Mouse (Mus musculus): Measurements from ENCODE around the gene Fdxacb1.
A peak's percentile ranks its signal among the peaks of the same experiment; 100 is the strongest.

Fdxacb1 gene

GRCm38 (mm10) chr9:50763331-50763730 is 4.7 kb upstream of the Fdxacb1 start:
- DNase-seq (ENCODE audit: low read depth, low spot score), result peak; percentile 38
- Histone ChIP-seq H3K36me3 (ENCODE audit: control insufficient read depth, insufficient read depth, low read length, poor library complexity, severe bottlenecking) (no peaks in the 10 kb centered on the region; the same call in 1 of the 2 replicates), H3K27me3 (ENCODE audit: control insufficient read depth, insufficient read depth, low read length, poor library complexity, severe bottlenecking) (no peaks in the 10 kb centered on the region; the same call in 1 of the 2 replicates)

GRCm38 (mm10) chr9:50767531-50768106 is 417 bp upstream of the Fdxacb1 start:
- Histone ChIP-seq H3K27me3 (ENCODE audit: control insufficient read depth, insufficient read depth, low read length, poor library complexity, severe bottlenecking) (no peaks in the 10 kb centered on the region; the same call in 1 of the 2 replicates), H3K36me3 (ENCODE audit: control insufficient read depth, insufficient read depth, low read length, poor library complexity, severe bottlenecking) (peaks cover 2% of the 10 kb centered on the region)
- DNase-seq (ENCODE audit: low read depth, low spot score), result no peak

- no peaks in the 10 kb centered on the region; the same call in 1 of the 2 replicates for H3K27me3 ChIP-seq (ENCODE audit: control insufficient read depth, insufficient read depth, low read length, poor library complexity, severe bottlenecking)
- DNase-seq (ENCODE audit: low read depth, low spot score), result no peak
- peaks cover 2% of the 10 kb centered on the region for H3K36me3 ChIP-seq (ENCODE audit: control insufficient read depth, insufficient read depth, low read length, poor library complexity, severe bottlenecking)
These were observed 2.0 kb downstream of the Fdxacb1 start for GRCm38 (mm10) chr9:50770011-50770410.

GRCm38 (mm10) chr9:50774026-50774462 is 6.0 kb downstream of the Fdxacb1 start:
- Histone ChIP-seq H3K27me3 (ENCODE audit: control insufficient read depth, insufficient read depth, low read length, poor library complexity, severe bottlenecking) (no peaks in the 10 kb centered on the region), H3K36me3 (ENCODE audit: control insufficient read depth, insufficient read depth, low read length, poor library complexity, severe bottlenecking) (peaks cover 2% of the 10 kb centered on the region)
- peak; percentile 87 for DNase-seq (ENCODE audit: low read depth, low spot score)

- Histone ChIP-seq H3K36me3 (ENCODE audit: control insufficient read depth, insufficient read depth, low read length, poor library complexity, severe bottlenecking) (peaks cover 2% of the 10 kb centered on the region), H3K27me3 (ENCODE audit: control insufficient read depth, insufficient read depth, low read length, poor library complexity, severe bottlenecking) (no peaks in the 10 kb centered on the region)
- DNase-seq (ENCODE audit: low read depth, low spot score), result peak; percentile 90
These were observed 7.1 kb downstream of the Fdxacb1 start, which contains the start of the genes Alg9 and 1110032A03Rik for GRCm38 (mm10) chr9:50774991-50775612. Gene Alg9 (plus strand): TSS chr9:50775019. Gene 1110032A03Rik (minus strand): TSS chr9:50775520.

GRCm38 (mm10) chr9:50775662-50776126 is 7.7 kb downstream of the Fdxacb1 start:
- Histone ChIP-seq H3K27me3 (ENCODE audit: control insufficient read depth, insufficient read depth, low read length, poor library complexity, severe bottlenecking) (no peaks in the 10 kb centered on the region), H3K36me3 (ENCODE audit: control insufficient read depth, insufficient read depth, low read length, poor library complexity, severe bottlenecking) (peaks cover 3% of the 10 kb centered on the region)
- peak; percentile 17 for DNase-seq (ENCODE audit: low read depth, low spot score)

GRCm38 (mm10) chr9:50776162-50776760 is 8.2 kb downstream of the Fdxacb1 start:
- Histone ChIP-seq H3K36me3 (ENCODE audit: control insufficient read depth, insufficient read depth, low read length, poor library complexity, severe bottlenecking) (peaks cover 5% of the 10 kb centered on the region), H3K27me3 (ENCODE audit: control insufficient read depth, insufficient read depth, low read length, poor library complexity, severe bottlenecking) (no peaks in the 10 kb centered on the region)
- no peak for DNase-seq (ENCODE audit: low read depth, low spot score)

- Histone ChIP-seq H3K36me3 (ENCODE audit: control insufficient read depth, insufficient read depth, low read length, poor library complexity, severe bottlenecking) (peaks cover 9% of the 10 kb centered on the region), H3K27me3 (ENCODE audit: control insufficient read depth, insufficient read depth, low read length, poor library complexity, severe bottlenecking) (no peaks in the 10 kb centered on the region)
- DNase-seq (ENCODE audit: low read depth, low spot score), result peak; percentile 74
These were observed 14.1 kb downstream of the Fdxacb1 start for GRCm38 (mm10) chr9:50782155-50782554.

GRCm38 (mm10) chr9:50795266-50795665 is 27.2 kb downstream of the Fdxacb1 start:
- no peaks in the 10 kb centered on the region for H3K27me3 ChIP-seq (ENCODE audit: control insufficient read depth, insufficient read depth, low read length, poor library complexity, severe bottlenecking)
- H3K36me3 ChIP-seq (ENCODE audit: control insufficient read depth, insufficient read depth, low read length, poor library complexity, severe bottlenecking), result peaks cover 7% of the 10 kb centered on the region
- no peak for DNase-seq (ENCODE audit: low read depth, low spot score)

GRCm38 (mm10) chr9:50796776-50797175 is 28.7 kb downstream of the Fdxacb1 start:
- Histone ChIP-seq H3K27me3 (ENCODE audit: control insufficient read depth, insufficient read depth, low read length, poor library complexity, severe bottlenecking) (no peaks in the 10 kb centered on the region), H3K36me3 (ENCODE audit: control insufficient read depth, insufficient read depth, low read length, poor library complexity, severe bottlenecking) (peaks cover 8% of the 10 kb centered on the region)
- DNase-seq (ENCODE audit: low read depth, low spot score), result no peak

GRCm38 (mm10) chr9:50797641-50798040 is 29.6 kb downstream of the Fdxacb1 start:
- no peak for DNase-seq (ENCODE audit: low read depth, low spot score)
- H3K27me3 ChIP-seq (ENCODE audit: control insufficient read depth, insufficient read depth, low read length, poor library complexity, severe bottlenecking), result no peaks in the 10 kb centered on the region
- peaks cover 6% of the 10 kb centered on the region for H3K36me3 ChIP-seq (ENCODE audit: control insufficient read depth, insufficient read depth, low read length, poor library complexity, severe bottlenecking)

GRCm38 (mm10) chr9:50798368-50798767 is 30.3 kb downstream of the Fdxacb1 start:
- Histone ChIP-seq H3K36me3 (ENCODE audit: control insufficient read depth, insufficient read depth, low read length, poor library complexity, severe bottlenecking) (peaks cover 6% of the 10 kb centered on the region), H3K27me3 (ENCODE audit: control insufficient read depth, insufficient read depth, low read length, poor library complexity, severe bottlenecking) (no peaks in the 10 kb centered on the region)
- DNase-seq (ENCODE audit: low read depth, low spot score), result no peak

- Histone ChIP-seq H3K27me3 (ENCODE audit: control insufficient read depth, insufficient read depth, low read length, poor library complexity, severe bottlenecking) (no peaks in the 10 kb centered on the region), H3K36me3 (ENCODE audit: control insufficient read depth, insufficient read depth, low read length, poor library complexity, severe bottlenecking) (peaks cover 2% of the 10 kb centered on the region; the same call in 1 of the 2 replicates)
- DNase-seq (ENCODE audit: low read depth, low spot score), result peak; percentile 80
These were observed 32.9 kb downstream of the Fdxacb1 start for GRCm38 (mm10) chr9:50800985-50801384.

- Histone ChIP-seq H3K36me3 (ENCODE audit: control insufficient read depth, insufficient read depth, low read length, poor library complexity, severe bottlenecking) (peaks cover 2% of the 10 kb centered on the region; the same call in 1 of the 2 replicates), H3K27me3 (ENCODE audit: control insufficient read depth, insufficient read depth, low read length, poor library complexity, severe bottlenecking) (no peaks in the 10 kb centered on the region)
- no peak for DNase-seq (ENCODE audit: low read depth, low spot score)
These were observed 35.1 kb downstream of the Fdxacb1 start for GRCm38 (mm10) chr9:50803055-50803671.

GRCm38 (mm10) chr9:50808471-50808870 is 40.4 kb downstream of the Fdxacb1 start:
- no peak for DNase-seq (ENCODE audit: low read depth, low spot score)
- H3K36me3 ChIP-seq (ENCODE audit: control insufficient read depth, insufficient read depth, low read length, poor library complexity, severe bottlenecking), result no peaks in the 10 kb centered on the region
- no peaks in the 10 kb centered on the region for H3K27me3 ChIP-seq (ENCODE audit: control insufficient read depth, insufficient read depth, low read length, poor library complexity, severe bottlenecking)

Data from splenic B cell, adult 2 months (primary cell).